Mouse (Mus musculus) neural tube, embryonic 15.5 days (tissue): ENCODE data around the gene Slc16a9. TPM values are rescaled to one million over a fixed set of nuclear protein-coding genes. Genes with fewer than 3 reads are reported as not detected.

Experiments used
- ATAC-seq: fragments of 200-750 bp; cut with Nextera tagmentation; 2 replicates; pipeline ENCODE4 v1.8.0; 2017; ENCODE audit warnings: mild to moderate bottlenecking, moderate TSS enrichment, moderate library complexity; ENCODE audit not compliant: low FRiP score
- H3K27ac ChIP-seq: fragments of 300-500 bp; sonication (generic); replicated peaks from 2 replicates; pipeline ENCODE4 v1.5.1; 2015; ENCODE audit warnings: mild to moderate bottlenecking, inconsistent platforms
- H3K27me3 ChIP-seq: fragments of 300-500 bp; sonication (generic); replicated peaks from 2 replicates; pipeline ENCODE4 v1.6.1; 2015; ENCODE audit warnings: inconsistent platforms
- H3K36me3 ChIP-seq: fragments of 300-500 bp; sonication (generic); 2 replicates; pipeline ENCODE4 v1.6.1; 2015; ENCODE audit warnings: inconsistent platforms
- H3K4me1 ChIP-seq: fragments of 300-500 bp; sonication (generic); 2 replicates; pipeline ENCODE4 v1.6.1; 2015; ENCODE audit warnings: inconsistent platforms
- H3K4me2 ChIP-seq: fragments of 300-500 bp; sonication (generic); 2 replicates; pipeline ENCODE4 v1.6.1; 2015; ENCODE audit warnings: inconsistent platforms, mild to moderate bottlenecking, moderate library complexity
- H3K4me3 ChIP-seq: fragments of 300-500 bp; sonication (generic); replicated peaks from 2 replicates; pipeline ENCODE4 v1.5.1; 2015; ENCODE audit warnings: mild to moderate bottlenecking, inconsistent platforms
- H3K9ac ChIP-seq: fragments of 300-500 bp; sonication (generic); replicated peaks from 2 replicates; pipeline ENCODE4 v1.6.1; 2015; ENCODE audit warnings: mild to moderate bottlenecking, inconsistent platforms
- H3K9me3 ChIP-seq: fragments of 300-500 bp; sonication (generic); replicated peaks from 2 replicates; pipeline ENCODE4 v1.6.1; 2016; ENCODE audit warnings: inconsistent platforms
- WGBS: fragments of 180-500 bp; shearing (Covaris S2); methylation state at CpG from one replicate; pipeline ENCODE4 v1.1.7; 2015; ENCODE audit warnings: mixed read lengths; 5-methylcytosine and 5-hydroxymethylcytosine counted together
- polyA plus RNA-seq: library from polyadenylated mRNA; unstranded; fragments of >200 nt; fragmentation: Nextera tagmentation; extraction: Ambion mirVana; gene quantifications from 2 replicates; pipeline ENCODE4 v1.2.1, GENCODE M21; 2015

Slc16a9 gene
- polyA plus RNA-seq, 1 experiment from 2014 or later = 1.8 TPM

DNA sequence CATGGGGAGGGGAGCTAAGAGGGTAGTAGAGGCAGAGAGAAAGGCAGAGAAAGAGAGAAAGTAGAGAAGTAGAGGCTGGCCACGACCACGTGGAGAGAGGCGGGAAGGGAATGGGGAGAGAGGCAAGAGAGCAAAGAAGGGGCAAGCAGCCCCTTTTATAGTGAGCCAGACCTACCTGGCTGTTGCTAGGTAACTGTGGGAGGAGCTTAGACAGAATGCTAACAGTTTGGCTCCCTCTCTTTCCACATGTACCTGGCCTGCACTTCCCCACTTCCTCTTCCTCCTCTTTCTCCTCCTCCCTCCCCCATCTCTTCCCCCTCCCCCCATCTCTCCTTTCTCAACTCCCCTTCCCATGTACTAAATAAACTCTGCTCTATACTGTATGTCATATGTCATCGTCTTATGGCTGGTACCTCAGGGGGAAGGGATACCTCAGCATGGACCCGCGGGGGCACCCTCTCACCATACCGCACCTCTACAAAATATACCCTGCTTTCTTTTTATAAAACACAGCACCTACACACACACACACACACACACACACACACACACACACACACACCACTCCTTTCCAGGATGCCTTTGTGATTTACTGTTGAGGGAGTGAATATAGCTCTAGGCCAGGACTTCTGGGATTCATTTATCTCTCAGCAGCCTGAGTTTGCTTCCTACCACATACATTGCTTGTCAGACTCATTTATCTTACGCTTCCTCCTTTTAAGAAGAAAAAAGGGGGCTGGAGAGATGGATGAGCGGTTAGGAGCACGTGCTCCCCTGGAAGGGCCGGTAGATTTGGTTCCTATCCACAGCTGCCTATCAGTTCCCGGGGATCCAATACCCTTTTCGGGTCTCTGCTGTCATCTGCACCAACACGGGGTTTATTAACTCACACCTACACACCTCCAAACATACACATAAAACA is 43.8 kb downstream of the Slc16a9 start:
- Histone ChIP-seq H3K4me3 (no peak overlapping the region), H3K36me3 (no peaks in the 10 kb centered on the region), H3K9me3 (no peaks in the 10 kb centered on the region), H3K27me3 (no peaks in the 10 kb centered on the region), H3K4me2 (no peak overlapping the region), H3K4me1 (peaks cover 20% of the 10 kb centered on the region), H3K27ac (no peak overlapping the region), H3K9ac (no peak overlapping the region)
- ATAC-seq = peak; percentile 50
- WGBS = 54% methylated on average over 14 of the region's 14 CpGs

DNA sequence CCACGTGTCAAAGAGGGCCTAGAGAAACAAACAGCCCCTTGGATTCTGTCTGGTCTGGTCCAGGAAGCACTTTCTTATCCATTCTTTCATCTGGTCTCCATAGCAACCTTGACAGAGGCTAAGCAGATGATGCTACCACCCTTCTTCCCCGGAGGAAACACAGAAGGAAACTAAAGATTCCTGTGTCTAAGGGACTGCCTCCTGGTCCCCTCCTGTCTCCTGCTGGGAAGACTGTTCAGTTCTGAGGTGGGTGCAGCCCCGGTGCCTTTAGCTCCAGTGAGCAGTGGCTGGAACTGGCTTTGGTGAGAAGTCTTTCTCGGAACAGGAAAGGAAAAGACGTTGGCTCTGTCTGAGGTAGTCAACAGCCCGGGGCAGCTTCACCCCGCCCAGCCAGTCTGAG is 47.1 kb downstream of the Slc16a9 start:
- Histone ChIP-seq H3K36me3 (no peaks in the 10 kb centered on the region), H3K4me2 (no peak overlapping the region), H3K27me3 (no peaks in the 10 kb centered on the region), H3K27ac (no peak overlapping the region), H3K4me1 (peaks cover 26% of the 10 kb centered on the region), H3K9me3 (no peaks in the 10 kb centered on the region), H3K9ac (no peak overlapping the region), H3K4me3 (no peak overlapping the region)
- ATAC-seq = 0 out of 2 replicates have a peak, but pooled peaks have one; percentile 23
- WGBS = 31% methylated on average over 7 of the region's 7 CpGs

DNA sequence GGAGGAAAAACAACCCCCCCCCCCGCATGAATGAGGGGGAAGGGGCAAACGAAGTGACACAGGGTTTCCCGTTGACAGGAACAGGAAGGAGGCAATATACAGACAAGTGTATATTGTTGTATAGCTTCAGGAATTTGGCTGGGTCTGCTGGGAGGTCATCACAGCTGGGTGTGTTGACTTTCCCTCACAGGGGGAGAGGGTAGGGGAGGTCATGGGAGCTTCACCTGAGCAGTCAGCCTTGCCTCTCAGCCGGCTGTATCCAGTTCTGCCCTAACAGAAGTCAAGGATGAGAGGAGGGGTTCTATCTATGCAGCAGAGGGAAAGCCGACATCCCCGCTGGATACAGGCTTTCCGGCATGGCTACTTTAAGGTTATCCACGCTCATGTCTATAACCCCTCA is 49.2 kb downstream of the Slc16a9 start:
- no peaks in the 10 kb centered on the region for H3K36me3 ChIP-seq
- no peak overlapping the region for H3K9ac ChIP-seq
- no peaks in the 10 kb centered on the region for H3K9me3 ChIP-seq
- ATAC-seq = no peak
- H3K4me3 ChIP-seq = no peak overlapping the region
- WGBS = 56% methylated on average over 8 of the region's 8 CpGs
- no peak overlapping the region for H3K27ac ChIP-seq
- peaks cover 13% of the 10 kb centered on the region for H3K4me1 ChIP-seq
- H3K27me3 ChIP-seq = no peaks in the 10 kb centered on the region
- H3K4me2 ChIP-seq = no peak overlapping the region

GRCm38 (mm10) chr10:70296531-70297366 is 51.8 kb downstream of the Slc16a9 start:
- Histone ChIP-seq H3K36me3 (no peaks in the 10 kb centered on the region), H3K27ac (no peak overlapping the region), H3K9me3 (no peaks in the 10 kb centered on the region), H3K4me1 (peaks cover 13% of the 10 kb centered on the region), H3K9ac (peak overlapping the region; percentile 15; the same call in 1 of the 2 replicates), H3K4me3 (no peak overlapping the region), H3K27me3 (no peaks in the 10 kb centered on the region), H3K4me2 (peak overlapping the region; percentile 25)
- WGBS = 6% methylated on average over 19 of the region's 20 CpGs
- ATAC-seq = peak; percentile 89

- ATAC-seq = no peak
- H3K27me3 ChIP-seq = no peaks in the 10 kb centered on the region
- no peak overlapping the region for H3K4me2 ChIP-seq
- peaks cover 8% of the 10 kb centered on the region; the same call in 1 of the 2 replicates for H3K4me1 ChIP-seq
- H3K27ac ChIP-seq = no peak overlapping the region
- H3K4me3 ChIP-seq = no peak overlapping the region
- 85% methylated on average over 2 of the region's 2 CpGs for WGBS
- H3K9ac ChIP-seq = no peak overlapping the region
- no peaks in the 10 kb centered on the region for H3K9me3 ChIP-seq
- H3K36me3 ChIP-seq = no peaks in the 10 kb centered on the region
Observed at GRCm38 (mm10) chr10:70299118-70299517, 54.2 kb downstream of the Slc16a9 start.

- no peak for ATAC-seq
- Histone ChIP-seq H3K4me3 (no peak overlapping the region), H3K4me2 (no peak overlapping the region), H3K9ac (no peak overlapping the region), H3K27ac (no peak overlapping the region), H3K36me3 (no peaks in the 10 kb centered on the region), H3K27me3 (no peaks in the 10 kb centered on the region), H3K9me3 (no peaks in the 10 kb centered on the region), H3K4me1 (peaks cover 8% of the 10 kb centered on the region; the same call in 1 of the 2 replicates)
- 75% methylated on average over 5 of the region's 5 CpGs for WGBS
Observed at GRCm38 (mm10) chr10:70299653-70300052, 54.8 kb downstream of the Slc16a9 start.

DNA sequence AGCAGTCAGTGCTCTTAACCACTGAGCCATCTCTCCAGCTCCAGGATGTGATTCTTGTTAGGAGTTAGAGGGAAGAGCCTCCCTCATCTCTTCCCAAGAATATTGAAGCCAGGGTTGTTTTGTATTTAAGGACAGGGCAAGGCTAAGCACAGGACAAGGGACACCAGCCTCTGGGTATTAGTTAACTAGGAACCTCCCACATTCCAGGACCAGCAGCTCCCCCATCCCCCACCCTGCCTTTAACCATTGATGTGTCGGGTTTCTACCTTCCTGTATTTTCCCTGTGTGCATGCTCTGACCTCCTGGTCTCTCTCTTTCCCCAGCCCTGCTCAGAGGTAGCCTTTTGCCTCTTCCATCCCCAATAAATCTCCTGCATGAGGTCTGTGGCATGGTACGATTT is 56.3 kb downstream of the Slc16a9 start:
- H3K4me1 ChIP-seq = peaks cover 8% of the 10 kb centered on the region; the same call in 1 of the 2 replicates
- H3K27me3 ChIP-seq = no peaks in the 10 kb centered on the region
- no peaks in the 10 kb centered on the region for H3K36me3 ChIP-seq
- H3K9ac ChIP-seq = no peak overlapping the region
- no peaks in the 10 kb centered on the region for H3K9me3 ChIP-seq
- no peak overlapping the region for H3K4me2 ChIP-seq
- 51% methylated on average over 2 of the region's 2 CpGs for WGBS
- no peak for ATAC-seq
- no peak overlapping the region for H3K4me3 ChIP-seq
- no peak overlapping the region for H3K27ac ChIP-seq

DNA sequence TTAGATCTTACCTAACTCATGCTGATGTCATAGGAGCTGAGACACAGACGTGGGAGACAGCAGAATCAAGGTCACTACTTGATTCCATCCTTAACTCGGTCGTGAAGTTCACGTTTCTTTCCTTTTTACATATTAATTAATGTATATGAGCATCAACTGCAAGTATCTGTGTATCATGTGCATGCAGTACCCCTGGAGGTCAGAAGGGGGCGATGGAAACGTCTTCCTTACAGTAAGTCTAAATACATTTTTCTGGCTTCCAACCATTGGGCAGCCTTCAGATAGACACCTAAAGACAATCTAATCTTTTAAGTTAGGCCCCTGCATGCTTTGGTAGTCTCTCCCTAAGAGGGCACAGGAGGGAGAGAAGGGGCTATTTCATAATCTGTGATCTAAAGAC is 58.3 kb downstream of the Slc16a9 start:
- 91% methylated on average over 6 of the region's 6 CpGs for WGBS
- no peak overlapping the region for H3K4me3 ChIP-seq

DNA sequence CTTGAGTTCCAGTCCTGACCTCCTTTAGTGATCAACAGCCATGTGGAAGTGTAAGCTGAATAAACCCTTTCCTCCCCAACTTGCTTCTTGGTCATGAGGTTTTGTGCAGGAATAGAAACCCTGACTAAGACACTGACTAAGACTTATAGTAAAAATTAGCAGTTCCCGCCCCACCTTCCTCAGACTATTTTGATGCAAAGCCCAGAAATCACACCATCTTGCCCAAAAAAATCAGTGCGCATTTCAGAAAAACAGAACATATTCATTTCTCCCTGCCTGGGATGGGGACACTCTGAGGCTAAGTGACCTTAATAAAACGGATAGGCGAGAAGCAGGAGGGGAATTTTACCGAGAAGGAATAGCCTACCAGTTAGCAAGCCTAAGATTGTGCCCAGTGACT is 60.8 kb downstream of the Slc16a9 start:
- H3K4me3 ChIP-seq = no peak overlapping the region
- H3K27ac ChIP-seq = no peak overlapping the region
- H3K4me2 ChIP-seq = no peak overlapping the region
- H3K36me3 ChIP-seq = no peaks in the 10 kb centered on the region
- no peaks in the 10 kb centered on the region for H3K9me3 ChIP-seq
- WGBS = 87% methylated on average over 5 of the region's 5 CpGs
- no peak overlapping the region for H3K9ac ChIP-seq
- ATAC-seq = no peak
- H3K27me3 ChIP-seq = no peaks in the 10 kb centered on the region
- H3K4me1 ChIP-seq = no peaks in the 10 kb centered on the region

More for the DNA sequence above, 58.3 kb downstream of the Slc16a9 start:
- Histone ChIP-seq H3K9me3 (no peaks in the 10 kb centered on the region), H3K27ac (no peak overlapping the region), H3K36me3 (no peaks in the 10 kb centered on the region), H3K9ac (no peak overlapping the region), H3K4me1 (no peaks in the 10 kb centered on the region), H3K27me3 (no peaks in the 10 kb centered on the region), H3K4me2 (no peak overlapping the region)
- no peak for ATAC-seq

DNA sequence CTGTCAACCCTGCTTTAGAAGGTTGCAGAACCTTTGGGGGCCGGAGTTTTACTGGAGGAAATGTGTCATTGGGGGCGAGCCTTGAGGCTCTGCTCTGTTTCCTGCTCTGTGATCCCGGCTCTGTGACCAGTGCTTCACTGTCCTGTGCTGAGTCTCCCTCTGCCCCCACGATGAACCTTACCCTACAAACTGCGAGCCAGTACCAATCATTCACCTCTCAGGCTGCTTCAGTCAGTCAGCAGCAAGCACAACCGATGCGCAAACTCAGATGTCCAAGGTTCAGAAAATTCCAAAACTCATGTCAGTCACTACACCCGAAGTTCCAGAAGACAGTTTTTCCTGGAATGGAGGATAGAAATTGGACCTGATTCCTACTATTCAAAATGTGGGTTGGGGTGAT is 64.5 kb downstream of the Slc16a9 start:
- H3K4me3 ChIP-seq = no peak overlapping the region
- ATAC-seq = no peak
- no peak overlapping the region for H3K4me2 ChIP-seq
- no peak overlapping the region for H3K27ac ChIP-seq
- 93% methylated on average over 8 of the region's 8 CpGs for WGBS
- H3K9ac ChIP-seq = no peak overlapping the region
- peaks cover 6% of the 10 kb centered on the region; the same call in 1 of the 2 replicates for H3K4me1 ChIP-seq
- H3K27me3 ChIP-seq = no peaks in the 10 kb centered on the region
- H3K36me3 ChIP-seq = no peaks in the 10 kb centered on the region
- no peaks in the 10 kb centered on the region for H3K9me3 ChIP-seq

DNA sequence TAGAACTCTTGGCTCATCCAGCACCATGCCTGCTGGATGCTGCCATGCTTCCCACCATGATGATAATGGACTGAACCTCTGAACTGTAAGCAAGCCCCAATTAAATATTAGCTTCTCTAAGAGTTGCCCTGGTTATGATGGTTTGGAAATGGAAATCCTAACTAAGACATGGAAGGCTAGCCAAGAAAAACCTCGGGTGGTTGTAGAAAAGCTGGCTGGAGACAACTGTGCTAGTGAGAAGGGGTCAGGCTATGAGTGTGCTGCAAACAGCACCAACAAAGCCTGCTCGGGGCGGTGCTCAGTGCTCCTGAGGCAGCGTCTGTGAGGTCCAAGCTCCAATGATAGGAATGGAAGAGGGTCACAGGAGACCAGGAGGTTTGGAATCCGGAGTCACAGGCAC is 65.7 kb downstream of the Slc16a9 start:
- no peak overlapping the region for H3K4me3 ChIP-seq
- 88% methylated on average over 5 of the region's 5 CpGs for WGBS

More for the DNA sequence above, 65.7 kb downstream of the Slc16a9 start:
- Histone ChIP-seq H3K9me3 (no peaks in the 10 kb centered on the region), H3K27me3 (no peaks in the 10 kb centered on the region), H3K4me2 (no peak overlapping the region), H3K4me1 (peaks cover 6% of the 10 kb centered on the region; the same call in 1 of the 2 replicates), H3K9ac (no peak overlapping the region), H3K36me3 (no peaks in the 10 kb centered on the region), H3K27ac (no peak overlapping the region)
- no peak for ATAC-seq
